Mouse (Mus musculus): ENCODE results near the gene Actn2. TPM values are rescaled to one million over a fixed set of nuclear protein-coding genes. Genes with fewer than 3 reads are reported as not detected.
A peak's percentile ranks its signal among the peaks of the same experiment; 100 is the strongest.

Actn2 gene
- polyA plus RNA-seq, 1 experiment: 93.2 TPM

- whole genome bisulfite sequencing: 90% methylated on average over 8 of the region's 8 CpGs
- Histone ChIP-seq H3K4me1 (replicated peaks; ENCODE audit: control insufficient read depth, insufficient read depth, low read length) (no peaks in the 10 kb centered on the region), H3K27ac (ENCODE audit: control insufficient read depth, insufficient read depth, low read length) (no peak overlapping the region), H3K27me3 (ENCODE audit: control insufficient read depth, insufficient read depth, low read length) (no peaks in the 10 kb centered on the region), H3K36me3 (ENCODE audit: control insufficient read depth, insufficient read depth, low read length) (no peaks in the 10 kb centered on the region), H3K4me3 (ENCODE audit: control insufficient read depth, insufficient read depth, low read length) (no peak overlapping the region)
- no peak for DNase-seq
- TF ChIP-seq CTCF (IDR thresholded peaks at IDR 0.05; ENCODE audit: borderline replicate concordance, control insufficient read depth, extremely low read depth, insufficient read depth, low read length, poor library complexity) (no peak), POLR2A (IDR thresholded peaks at IDR 0.05; ENCODE audit: control insufficient read depth, extremely low read depth, insufficient read depth, low read length, poor library complexity) (no peak)
Measured at GRCm38 (mm10) chr13:12369041-12369621, 28.6 kb upstream of the Actn2 start.

- DNase-seq: no peak
- 94% methylated on average over 4 of the region's 4 CpGs for WGBS
- no peak for TF ChIP-seq POLR2A (IDR thresholded peaks at IDR 0.05; ENCODE audit: control insufficient read depth, extremely low read depth, insufficient read depth, low read length, poor library complexity)
- TF ChIP-seq CTCF (IDR thresholded peaks at IDR 0.05; ENCODE audit: borderline replicate concordance, control insufficient read depth, extremely low read depth, insufficient read depth, low read length, poor library complexity): no peak
- Histone ChIP-seq H3K36me3 (ENCODE audit: control insufficient read depth, insufficient read depth, low read length) (no peaks in the 10 kb centered on the region), H3K27ac (ENCODE audit: control insufficient read depth, insufficient read depth, low read length) (no peak overlapping the region), H3K4me3 (ENCODE audit: control insufficient read depth, insufficient read depth, low read length) (no peak overlapping the region), H3K27me3 (ENCODE audit: control insufficient read depth, insufficient read depth, low read length) (no peaks in the 10 kb centered on the region), H3K4me1 (replicated peaks; ENCODE audit: control insufficient read depth, insufficient read depth, low read length) (no peaks in the 10 kb centered on the region)
Measured at GRCm38 (mm10) chr13:12361486-12361885, 20.9 kb upstream of the Actn2 start.

- H3K36me3 ChIP-seq (ENCODE audit: control insufficient read depth, insufficient read depth, low read length): no peaks in the 10 kb centered on the region
- H3K4me3 ChIP-seq (ENCODE audit: control insufficient read depth, insufficient read depth, low read length): no peak overlapping the region
- WGBS: 97% methylated on average over 5 of the region's 5 CpGs
- H3K27me3 ChIP-seq (ENCODE audit: control insufficient read depth, insufficient read depth, low read length): no peaks in the 10 kb centered on the region
- H3K4me1 ChIP-seq (replicated peaks; ENCODE audit: control insufficient read depth, insufficient read depth, low read length): no peaks in the 10 kb centered on the region
- H3K27ac ChIP-seq (ENCODE audit: control insufficient read depth, insufficient read depth, low read length): no peak overlapping the region
- TF ChIP-seq CTCF (IDR thresholded peaks at IDR 0.05; ENCODE audit: borderline replicate concordance, control insufficient read depth, extremely low read depth, insufficient read depth, low read length, poor library complexity) (no peak), POLR2A (IDR thresholded peaks at IDR 0.05; ENCODE audit: control insufficient read depth, extremely low read depth, insufficient read depth, low read length, poor library complexity) (no peak)
- no peak for DNase-seq
Measured at GRCm38 (mm10) chr13:12357554-12357953, 17.0 kb upstream of the Actn2 start.

- WGBS: 21% methylated on average over 4 of the region's 4 CpGs
Measured at GRCm38 (mm10) chr13:12356184-12356583, 15.6 kb upstream of the Actn2 start.

GRCm38 (mm10) chr13:12349197-12349824 lies 8.8 kb upstream of the Actn2 start:
- Histone ChIP-seq H3K4me3 (ENCODE audit: control insufficient read depth, insufficient read depth, low read length) (no peak overlapping the region), H3K36me3 (ENCODE audit: control insufficient read depth, insufficient read depth, low read length) (no peaks in the 10 kb centered on the region), H3K4me1 (replicated peaks; ENCODE audit: control insufficient read depth, insufficient read depth, low read length) (peaks cover 11% of the 10 kb centered on the region), H3K27ac (ENCODE audit: control insufficient read depth, insufficient read depth, low read length) (no peak overlapping the region), H3K27me3 (ENCODE audit: control insufficient read depth, insufficient read depth, low read length) (no peaks in the 10 kb centered on the region)
- TF ChIP-seq POLR2A (IDR thresholded peaks at IDR 0.05; ENCODE audit: control insufficient read depth, extremely low read depth, insufficient read depth, low read length, poor library complexity): no peak
- no peak for TF ChIP-seq CTCF (IDR thresholded peaks at IDR 0.05; ENCODE audit: borderline replicate concordance, control insufficient read depth, extremely low read depth, insufficient read depth, low read length, poor library complexity)
- 5% methylated on average over 13 of the region's 13 CpGs for WGBS
- DNase-seq: peak; percentile 28

More at GRCm38 (mm10) chr13:12356184-12356583, 15.6 kb upstream of the Actn2 start:
- Histone ChIP-seq H3K27ac (ENCODE audit: control insufficient read depth, insufficient read depth, low read length) (no peak overlapping the region), H3K4me1 (replicated peaks; ENCODE audit: control insufficient read depth, insufficient read depth, low read length) (no peaks in the 10 kb centered on the region), H3K4me3 (ENCODE audit: control insufficient read depth, insufficient read depth, low read length) (no peak overlapping the region), H3K27me3 (ENCODE audit: control insufficient read depth, insufficient read depth, low read length) (no peaks in the 10 kb centered on the region), H3K36me3 (ENCODE audit: control insufficient read depth, insufficient read depth, low read length) (no peaks in the 10 kb centered on the region)
- no peak for DNase-seq
- no peak for TF ChIP-seq POLR2A (IDR thresholded peaks at IDR 0.05; ENCODE audit: control insufficient read depth, extremely low read depth, insufficient read depth, low read length, poor library complexity)

GRCm38 (mm10) chr13:12346837-12347236 lies 6.3 kb upstream of the Actn2 start:
- H3K4me3 ChIP-seq (ENCODE audit: control insufficient read depth, insufficient read depth, low read length): no peak overlapping the region
- TF ChIP-seq CTCF (IDR thresholded peaks at IDR 0.05; ENCODE audit: borderline replicate concordance, control insufficient read depth, extremely low read depth, insufficient read depth, low read length, poor library complexity) (no peak), POLR2A (IDR thresholded peaks at IDR 0.05; ENCODE audit: control insufficient read depth, extremely low read depth, insufficient read depth, low read length, poor library complexity) (no peak)
- H3K27me3 ChIP-seq (ENCODE audit: control insufficient read depth, insufficient read depth, low read length): no peaks in the 10 kb centered on the region
- H3K4me1 ChIP-seq (replicated peaks; ENCODE audit: control insufficient read depth, insufficient read depth, low read length): peaks cover 11% of the 10 kb centered on the region
- no peak overlapping the region for H3K27ac ChIP-seq (ENCODE audit: control insufficient read depth, insufficient read depth, low read length)
- no peaks in the 10 kb centered on the region for H3K36me3 ChIP-seq (ENCODE audit: control insufficient read depth, insufficient read depth, low read length)
- WGBS: 51% methylated on average over 3 of the region's 3 CpGs
- DNase-seq: no peak

All from thymus, adult 2 months (tissue).